Comparison of ENCODE assay signal across 9 mouse cellular contexts in genomic region chr16:76319364-76320117, GRCm38 (mm10). TPM values are rescaled to one million over a fixed set of nuclear protein-coding genes. Genes with fewer than 3 reads are reported as not detected.
DNase-seq lines count a peak whose midpoint lies in the region; ATAC-seq and TF ChIP-seq lines count a peak whose summit lies in the region.
"Had no signal": no experiment of that assay in that cellular context is flagged by ENCODE, and none has a peak within 500 bp of the region (broad histone marks: within the 10 kb centered on the region; RNA-seq: fewer than 3 reads in every experiment).

No protein-coding gene starts in this region.

- H3K9ac ChIP-seq in liver, adult 2 months (ENCODE audit: low read depth, low read length), result no peak overlapping the region
- no peak overlapping the region for H3K9ac ChIP-seq in limb, embryonic 13.5 days
- H3K9ac ChIP-seq: stomach, embryonic 15.5 days had no signal

- no peak for TF ChIP-seq CTCF in liver, adult 2 months (IDR thresholded peaks at IDR 0.05; ENCODE audit: low read depth, low read length)
- TF ChIP-seq CTCF in lung, adult 2 months (IDR thresholded peaks at IDR 0.05; ENCODE audit: insufficient read depth, low read length), result no peak

- peak; percentile 41 for ATAC-seq in limb, embryonic 13.5 days (ENCODE audit: low FRiP score, low read depth)
- no peak for ATAC-seq in monocyte, adult 5-6 weeks (replicated peaks; ENCODE audit: insufficient number of reproducible peaks, low FRiP score, low TSS enrichment, poor library complexity, severe bottlenecking)

- no peaks in the 10 kb centered on the region for H3K27me3 ChIP-seq in liver, adult 2 months (ENCODE audit: control insufficient read depth, insufficient read depth, low read length)
- no peaks in the 10 kb centered on the region for H3K27me3 ChIP-seq in limb, embryonic 13.5 days
- H3K27me3 ChIP-seq: stomach, embryonic 15.5 days had no signal

- H3K27ac ChIP-seq in liver, adult 2 months (replicated peaks; ENCODE audit: insufficient read depth, low read depth, low read length), result peak overlapping the region; percentile 20; the same call in 1 of the 2 replicates
- H3K27ac ChIP-seq in limb, embryonic 13.5 days, result no peak overlapping the region
- H3K27ac ChIP-seq: stomach, embryonic 15.5 days had no signal

- no peak overlapping the region for H3K4me2 ChIP-seq in limb, embryonic 13.5 days (replicated peaks)
- H3K4me2 ChIP-seq: stomach, embryonic 15.5 days had no signal

- 35% methylated on average over 11 of the region's 11 CpGs for WGBS in liver, adult 2 months
- WGBS in limb, embryonic 13.5 days, result 36% methylated on average over 11 of the region's 11 CpGs
- 49% methylated on average over 11 of the region's 11 CpGs for WGBS in lung, adult 2 months

- no peaks in the 10 kb centered on the region for H3K36me3 ChIP-seq in liver, adult 2 months (ENCODE audit: control insufficient read depth, insufficient read depth, low read length)
- H3K36me3 ChIP-seq in limb, embryonic 13.5 days, result no peaks in the 10 kb centered on the region
- H3K36me3 ChIP-seq: stomach, embryonic 15.5 days had no signal

- H3K4me3 ChIP-seq in liver, adult 2 months (ENCODE audit: insufficient read depth, low read depth, low read length), result no peak overlapping the region
- no peak overlapping the region for H3K4me3 ChIP-seq in limb, embryonic 13.5 days
- H3K4me3 ChIP-seq in lung, adult 2 months (replicated peaks; ENCODE audit: extremely low read depth, low read depth, low read length), result no peak overlapping the region
- H3K4me3 ChIP-seq: stomach, embryonic 15.5 days had no signal

- no peaks in the 10 kb centered on the region for H3K9me3 ChIP-seq in limb, embryonic 13.5 days
- H3K9me3 ChIP-seq: stomach, embryonic 15.5 days had no signal

- DNase-seq in liver, adult 2 months (ENCODE audit: extremely low read depth, low read depth, low spot score), result peak; percentile 79
- no peak for DNase-seq in liver
- peak; percentile 43 for DNase-seq in forelimb bud, embryonic 11.5 days (ENCODE audit: low read depth, low spot score)
- DNase-seq in retina, postnatal 1 day, result peak; percentile 94
- DNase-seq in thymus, postnatal 14 days, result no peak
- no peak for DNase-seq in lung, adult 2 months

- peaks cover 19% of the 10 kb centered on the region for H3K79me2 ChIP-seq in liver, adult 2 months (ENCODE audit: control insufficient read depth, insufficient read depth, low read length)

- H3K4me1 ChIP-seq in liver, adult 2 months (ENCODE audit: control insufficient read depth, insufficient read depth, low read length), result peaks cover 8% of the 10 kb centered on the region
- H3K4me1 ChIP-seq in limb, embryonic 13.5 days, result peaks cover 24% of the 10 kb centered on the region
- H3K4me1 ChIP-seq in lung, adult 2 months (ENCODE audit: control insufficient read depth, insufficient read depth, low read length), result peaks cover 3% of the 10 kb centered on the region; the same call in 1 of the 2 replicates

- no peak for TF ChIP-seq POLR2A in liver, adult 2 months (IDR thresholded peaks at IDR 0.05; ENCODE audit: extremely low read depth, insufficient read depth, low read length)
- no peak for TF ChIP-seq POLR2A in lung, adult 2 months (IDR thresholded peaks at IDR 0.05; ENCODE audit: borderline replicate concordance, extremely low read depth, low read depth, low read length)

RNA-seq across cellular contexts. Expression of gene Nrip1, which starts 54.1 kb away (rescaled TPM):
- 8.9 and 13.7 TPM in 2 replicates for total RNA-seq in liver, adult 2 months (2014; rRNA removed)
- 2.9 and 3.7 TPM in 2 replicates for polyA plus RNA-seq in liver, adult 2 months (2012; rRNA removed)
- 37.8 and 39.4 TPM in 2 replicates for polyA plus RNA-seq in limb, embryonic 13.5 days (2015; fragmentation: Nextera tagmentation; extraction: Ambion mirVana)
- total RNA-seq in monocyte, adult 5-6 weeks (2017), result 27.9 to 36.9 TPM (median 29.3 TPM) in 3 replicates
- polyA plus RNA-seq in lung, adult 2 months (2012; rRNA removed), result 7.6 and 8.0 TPM in 2 replicates

Comparison
In these comparisons a context has a peak if more than half of its experiments do, and no peak if none do; other contexts are left out.
1. DNase-seq: peak in liver, adult 2 months (single experiment), forelimb bud, embryonic 11.5 days (single experiment) and retina, postnatal 1 day (single experiment); none in liver (single experiment), thymus, postnatal 14 days (single experiment) and lung, adult 2 months (single experiment).